Mouse (Mus musculus): ENCODE measurements at regions not wholly inside any gene's neighbourhood (a gene's known extent, or its start where the extent isn't known, plus 50 kb on each side); places are given as distances from the start of the nearest gene placed in this dataset.

GRCm38 (mm10) chr7:145112887-145113531, 94.9 kb downstream of the 1810010D01Rik start:
- no peak for TF ChIP-seq CTCF (IDR thresholded peaks at IDR 0.05; ENCODE audit: borderline replicate concordance, extremely low read depth, insufficient read depth, insufficient read length)
- DNase-seq (ENCODE audit: low read depth) = no peak

- TF ChIP-seq CTCF (IDR thresholded peaks at IDR 0.05; ENCODE audit: borderline replicate concordance, extremely low read depth, insufficient read depth, insufficient read length) (no peak), POLR2A (IDR thresholded peaks at IDR 0.05; ENCODE audit: borderline replicate concordance, extremely low read depth, insufficient read depth, insufficient read length, poor library complexity, severe bottlenecking) (no peak)
- no peak for DNase-seq (ENCODE audit: low read depth)
Measured at GRCm38 (mm10) chr7:145112146-145112830, 95.6 kb downstream of the 1810010D01Rik start.

- TF ChIP-seq POLR2A (IDR thresholded peaks at IDR 0.05; ENCODE audit: borderline replicate concordance, extremely low read depth, insufficient read depth, insufficient read length, poor library complexity, severe bottlenecking) (no peak), CTCF (IDR thresholded peaks at IDR 0.05; ENCODE audit: borderline replicate concordance, extremely low read depth, insufficient read depth, insufficient read length) (no peak)
Measured at GRCm38 (mm10) chr7:145111252-145112131, 96.4 kb downstream of the 1810010D01Rik start.

GRCm38 (mm10) chr7:145110657-145111251, 97.2 kb downstream of the 1810010D01Rik start:
- TF ChIP-seq CTCF (IDR thresholded peaks at IDR 0.05; ENCODE audit: borderline replicate concordance, extremely low read depth, insufficient read depth, insufficient read length) (no peak), POLR2A (IDR thresholded peaks at IDR 0.05; ENCODE audit: borderline replicate concordance, extremely low read depth, insufficient read depth, insufficient read length, poor library complexity, severe bottlenecking) (no peak)
- peak; percentile 30 for DNase-seq (ENCODE audit: low read depth)

More at GRCm38 (mm10) chr7:145111252-145112131, 96.4 kb downstream of the 1810010D01Rik start:
- peak; percentile 71 for DNase-seq (ENCODE audit: low read depth)

- TF ChIP-seq POLR2A (IDR thresholded peaks at IDR 0.05; ENCODE audit: borderline replicate concordance, extremely low read depth, insufficient read depth, insufficient read length, poor library complexity, severe bottlenecking) (no peak), CTCF (IDR thresholded peaks at IDR 0.05; ENCODE audit: borderline replicate concordance, extremely low read depth, insufficient read depth, insufficient read length) (no peak)
- no peak for DNase-seq (ENCODE audit: low read depth)
Measured at GRCm38 (mm10) chr7:145110028-145110427, 97.9 kb downstream of the 1810010D01Rik start.

GRCm38 (mm10) chr7:145109471-145109870, 98.4 kb downstream of the 1810010D01Rik start:
- TF ChIP-seq POLR2A (IDR thresholded peaks at IDR 0.05; ENCODE audit: borderline replicate concordance, extremely low read depth, insufficient read depth, insufficient read length, poor library complexity, severe bottlenecking) (no peak), CTCF (IDR thresholded peaks at IDR 0.05; ENCODE audit: borderline replicate concordance, extremely low read depth, insufficient read depth, insufficient read length) (no peak)
- DNase-seq (ENCODE audit: low read depth) = no peak

GRCm38 (mm10) chr7:145108994-145109393, 98.9 kb downstream of the 1810010D01Rik start:
- no peak for DNase-seq (ENCODE audit: low read depth)
- TF ChIP-seq POLR2A (IDR thresholded peaks at IDR 0.05; ENCODE audit: borderline replicate concordance, extremely low read depth, insufficient read depth, insufficient read length, poor library complexity, severe bottlenecking) = no peak

GRCm38 (mm10) chr7:145107575-145108170, 100.2 kb downstream of the 1810010D01Rik start:
- DNase-seq (ENCODE audit: low read depth) = no peak
- TF ChIP-seq CTCF (IDR thresholded peaks at IDR 0.05; ENCODE audit: borderline replicate concordance, extremely low read depth, insufficient read depth, insufficient read length) (no peak), POLR2A (IDR thresholded peaks at IDR 0.05; ENCODE audit: borderline replicate concordance, extremely low read depth, insufficient read depth, insufficient read length, poor library complexity, severe bottlenecking) (no peak)

GRCm38 (mm10) chr7:145106494-145106849, 101.4 kb downstream of the 1810010D01Rik start:
- TF ChIP-seq CTCF (IDR thresholded peaks at IDR 0.05; ENCODE audit: borderline replicate concordance, extremely low read depth, insufficient read depth, insufficient read length) (no peak), POLR2A (IDR thresholded peaks at IDR 0.05; ENCODE audit: borderline replicate concordance, extremely low read depth, insufficient read depth, insufficient read length, poor library complexity, severe bottlenecking) (no peak)
- no peak for DNase-seq (ENCODE audit: low read depth)

GRCm38 (mm10) chr7:145105831-145106493, 102.0 kb downstream of the 1810010D01Rik start:
- TF ChIP-seq CTCF (IDR thresholded peaks at IDR 0.05; ENCODE audit: borderline replicate concordance, extremely low read depth, insufficient read depth, insufficient read length) (no peak), POLR2A (IDR thresholded peaks at IDR 0.05; ENCODE audit: borderline replicate concordance, extremely low read depth, insufficient read depth, insufficient read length, poor library complexity, severe bottlenecking) (no peak)
- no peak for DNase-seq (ENCODE audit: low read depth)
